Mouse (Mus musculus) urinary bladder, postnatal 4 days (tissue): ENCODE measurements around the gene Gm42688.
"Not testable (repeated sequence)": the region's sequence is repeated elsewhere in the genome, so short reads cannot be mapped to it uniquely, and the experiment has no call there.

Source experiments
- DNase-seq, 2 experiments: peaks; one replicate each; pipeline ENCODE4 v3.0.0; 2021 to 2022; ENCODE audit warnings: low spot score in 2 of 2

Gene Gm42688

DNA sequence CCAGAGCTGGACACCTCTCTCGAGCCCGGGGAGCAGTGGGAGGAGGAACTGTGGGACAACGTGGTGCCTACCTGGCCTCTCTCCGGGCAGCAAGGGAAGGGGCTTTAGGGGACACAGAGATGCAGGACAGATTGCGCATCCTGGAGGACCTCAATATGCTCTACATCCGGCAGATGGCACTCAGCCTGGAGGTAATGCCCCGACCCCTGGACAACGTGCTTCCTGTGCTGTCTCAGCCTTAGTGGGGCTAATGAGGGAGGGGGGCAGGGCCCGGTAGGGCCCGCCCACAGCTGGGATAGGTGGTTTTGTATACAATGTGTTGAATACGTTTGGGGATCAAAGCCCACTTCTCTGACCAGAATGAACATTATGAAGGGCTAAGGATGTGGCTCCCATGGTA lies 36.6 kb downstream of the Gm42688 start:
- peak in 1 of 2 experiments; percentile 58 for DNase-seq

DNA sequence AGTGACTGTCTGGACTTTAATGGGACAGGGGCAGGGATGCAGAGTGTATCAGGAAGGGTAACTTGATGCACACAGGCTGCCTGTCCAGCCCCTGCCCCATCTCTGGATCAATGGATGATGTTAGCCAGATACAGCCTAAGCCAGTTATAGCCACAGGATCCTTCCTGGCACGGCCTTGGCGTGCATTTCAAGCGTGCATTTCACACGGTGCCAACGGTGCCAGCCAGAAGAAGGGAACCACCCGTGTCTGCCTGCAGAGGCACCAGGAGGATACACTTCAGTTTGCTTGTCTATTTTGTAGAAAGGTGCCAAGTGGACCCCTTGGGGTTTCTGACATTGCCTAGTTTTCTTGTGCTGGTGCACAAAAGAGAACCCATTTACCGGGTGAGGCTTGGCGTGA lies 38.6 kb downstream of the Gm42688 start:
- DNase-seq = no peak

DNA sequence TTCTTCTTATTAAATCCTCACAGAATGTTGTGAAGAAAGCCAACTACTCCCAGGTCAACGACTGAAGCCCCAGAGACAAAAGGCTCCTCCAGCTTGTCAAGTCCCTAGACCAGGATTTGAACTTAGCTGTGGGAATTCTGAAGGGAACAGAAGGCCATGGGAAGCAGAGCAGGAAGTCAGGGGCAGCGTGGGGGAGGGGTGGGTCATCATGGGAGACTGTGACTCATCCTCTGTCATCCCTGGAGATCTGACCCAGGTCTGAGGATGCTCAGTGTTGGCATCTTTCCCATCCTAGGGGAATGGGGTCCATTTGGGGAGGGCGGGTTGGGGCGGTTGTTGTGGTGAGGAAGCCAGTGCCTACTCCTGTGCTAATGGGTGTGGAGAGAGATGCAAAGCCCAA lies 40.2 kb downstream of the Gm42688 start:
- no peak for DNase-seq

GRCm38 (mm10) chr6:83142211-83142731 lies 40.9 kb downstream of the Gm42688 start:
- DNase-seq = no peak

- no peak for DNase-seq
Observed at GRCm38 (mm10) chr6:83142886-83143285, 41.5 kb downstream of the Gm42688 start.

- DNase-seq = no peak
Observed at GRCm38 (mm10) chr6:83145209-83145608, 43.8 kb downstream of the Gm42688 start.

- DNase-seq = no peak
Observed at GRCm38 (mm10) chr6:83145805-83146204, 44.4 kb downstream of the Gm42688 start.

GRCm38 (mm10) chr6:83147280-83147679 lies 45.9 kb downstream of the Gm42688 start:
- DNase-seq = no peak

DNA sequence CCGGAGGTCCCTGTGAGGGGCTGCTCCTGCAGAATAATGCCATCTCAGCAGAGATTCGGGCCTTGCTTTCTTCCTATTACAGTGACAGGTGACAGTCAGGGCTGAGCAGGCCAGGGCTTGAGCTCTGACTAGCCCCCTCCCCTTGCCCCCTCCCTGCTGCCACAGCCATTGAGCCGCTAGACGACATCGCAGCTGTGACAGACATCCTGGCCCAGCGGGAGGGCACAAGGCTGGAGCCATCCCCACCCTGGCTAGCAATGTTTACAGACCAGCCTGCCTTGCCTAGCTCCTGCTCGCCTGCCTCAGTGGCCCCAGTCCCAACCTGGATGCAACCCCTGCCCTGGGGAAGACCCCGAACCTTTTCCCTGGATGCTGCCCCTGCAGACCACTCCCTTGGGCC lies 50.3 kb downstream of the Gm42688 start:
- no peak for DNase-seq

- no peak for DNase-seq
Observed at GRCm38 (mm10) chr6:83153038-83153437, 51.6 kb downstream of the Gm42688 start.

DNA sequence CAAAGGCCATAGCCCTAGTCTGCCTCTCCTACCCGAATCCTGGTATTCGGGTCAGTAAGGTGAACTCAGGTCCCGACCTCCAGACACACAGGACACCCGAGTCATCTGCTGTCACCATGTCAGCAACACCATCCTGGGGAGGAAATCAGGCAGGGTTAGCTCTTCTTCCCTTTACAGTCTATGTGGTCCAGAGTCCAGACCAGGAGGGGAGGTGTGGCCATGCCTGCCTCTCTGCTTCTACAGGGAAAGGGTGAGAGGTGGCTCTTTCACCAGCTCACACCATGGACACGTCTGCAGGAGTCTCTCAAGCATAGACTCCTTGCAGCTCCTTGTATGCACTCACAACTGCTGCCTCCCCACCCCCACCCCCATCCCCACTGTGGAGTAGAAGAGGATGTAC lies 52.1 kb downstream of the Gm42688 start:
- DNase-seq = no peak

DNA sequence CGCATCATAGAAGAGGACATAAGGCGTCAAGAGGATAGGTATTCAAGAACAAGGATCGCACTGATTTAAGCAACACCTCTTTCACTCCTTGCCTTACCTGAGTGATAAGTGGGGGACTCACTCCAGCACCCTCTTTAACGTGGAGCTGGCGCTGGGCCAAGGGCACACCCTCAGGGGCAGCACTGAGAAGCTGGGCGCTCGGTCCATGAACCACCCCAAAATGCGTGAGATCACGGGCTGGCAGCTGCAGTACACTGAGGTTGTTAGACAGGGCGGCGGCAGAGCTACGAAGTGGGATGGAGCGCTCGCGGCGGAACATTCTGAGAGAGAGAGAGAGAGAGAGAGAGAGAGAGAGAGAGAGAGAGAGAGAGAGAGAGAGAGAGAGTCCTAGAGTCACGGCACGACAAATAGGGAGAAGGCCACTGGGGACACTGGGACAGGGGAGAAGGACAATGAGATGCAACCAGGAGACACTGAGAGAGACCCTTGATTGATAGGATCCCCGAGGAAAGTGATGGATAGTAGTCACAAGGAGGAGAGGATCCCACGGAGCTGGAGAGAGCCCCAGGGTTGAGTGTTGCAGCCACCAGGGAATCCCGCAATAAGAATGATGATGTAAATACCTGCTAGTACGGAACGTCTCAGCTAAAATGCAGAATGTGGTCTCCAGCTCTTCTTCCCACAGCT lies 54.3 kb downstream of the Gm42688 start:
- DNase-seq = no peak

DNA sequence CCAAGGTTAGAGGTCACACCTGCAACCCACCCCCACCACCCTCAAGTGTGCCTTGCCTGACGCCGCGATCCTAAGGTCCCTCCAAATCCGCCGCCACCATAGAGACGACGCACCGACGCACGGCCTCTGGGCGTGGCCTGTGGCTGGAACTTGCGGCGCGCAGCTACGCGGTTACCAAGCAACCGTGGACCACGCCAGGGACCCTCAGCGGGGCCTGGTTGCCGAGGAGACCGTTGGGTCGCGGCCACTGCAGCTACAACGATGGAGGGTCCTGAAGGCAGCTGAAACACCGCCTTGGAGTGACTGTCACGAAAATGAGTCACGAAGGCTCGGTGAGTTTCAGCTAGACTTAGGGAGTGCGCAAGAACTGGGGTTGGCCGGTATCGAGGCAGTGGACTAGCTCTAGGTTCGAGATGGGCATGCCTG lies 54.9 kb downstream of the Gm42688 start, which contains the start of the genes Wdr54 and 1700003E16Rik:
Gene Wdr54 (minus strand): TSS at position 139 of the 426 bp plus-strand sequence.
Gene 1700003E16Rik (plus strand): TSS at position 146 of the 426 bp plus-strand sequence.
- DNase-seq = peak; percentile 48 to 68

GRCm38 (mm10) chr6:83159456-83159855 lies 58.0 kb downstream of the Gm42688 start:
- DNase-seq = not testable (repeated sequence)
